30 mouse cellular contexts compared by ENCODE assay signal in genomic region chr10:89501902-89502301, GRCm38 (mm10). TPM values are rescaled to one million over a fixed set of nuclear protein-coding genes. Genes with fewer than 3 reads are reported as not detected.
DNase-seq lines count a peak whose midpoint lies in the region; ATAC-seq lines count a peak whose summit lies in the region.
"Had no signal": no experiment of that assay in that cellular context is flagged by ENCODE, and none has a peak within 500 bp of the region (broad histone marks: within the 10 kb centered on the region; RNA-seq: fewer than 3 reads in every experiment).

No protein-coding gene starts in this region.

- no peak for ATAC-seq in kidney, embryonic 16.5 days (ENCODE audit: low FRiP score, low TSS enrichment)
- no peak for ATAC-seq in monocyte, adult 5-6 weeks (replicated peaks; ENCODE audit: insufficient number of reproducible peaks, low FRiP score, low TSS enrichment, poor library complexity, severe bottlenecking)
- ATAC-seq: CD4-positive, CD25-positive, alpha-beta regulatory T cell, adult 4 months; forebrain, embryonic 14.5 days; forebrain, postnatal 0 days had no signal

- no peaks in the 10 kb centered on the region for H3K4me1 ChIP-seq in kidney, embryonic 16.5 days (ENCODE audit: insufficient read depth, low read length)
- H3K4me1 ChIP-seq: embryonic facial prominence, embryonic 12.5 days; embryonic facial prominence, embryonic 15.5 days; heart, embryonic 10.5 days; hindbrain, embryonic 15.5 days had no signal

- H3K9ac ChIP-seq in kidney, embryonic 16.5 days (replicated peaks; ENCODE audit: low read length): no peak overlapping the region
- H3K9ac ChIP-seq: embryonic facial prominence, embryonic 12.5 days; embryonic facial prominence, embryonic 15.5 days; forebrain, postnatal 0 days; heart, embryonic 13.5 days; hindbrain, embryonic 15.5 days had no signal

- H3K36me3 ChIP-seq in kidney, embryonic 16.5 days (ENCODE audit: insufficient read depth, low read length): no peaks in the 10 kb centered on the region
- H3K36me3 ChIP-seq: embryonic facial prominence, embryonic 12.5 days; embryonic facial prominence, embryonic 15.5 days; heart, embryonic 10.5 days; heart, embryonic 13.5 days; hindbrain, embryonic 15.5 days had no signal

- no peaks in the 10 kb centered on the region for H3K27me3 ChIP-seq in kidney, embryonic 16.5 days (ENCODE audit: insufficient read depth, low read length)
- H3K27me3 ChIP-seq: embryonic facial prominence, embryonic 12.5 days; embryonic facial prominence, embryonic 15.5 days; heart, embryonic 13.5 days; hindbrain, embryonic 15.5 days had no signal

- H3K4me2 ChIP-seq in kidney, embryonic 16.5 days (replicated peaks; ENCODE audit: low read depth, low read length): no peak overlapping the region
- H3K4me2 ChIP-seq: embryonic facial prominence, embryonic 12.5 days; embryonic facial prominence, embryonic 15.5 days; heart, embryonic 13.5 days; hindbrain, embryonic 15.5 days had no signal

- H3K4me3 ChIP-seq in kidney, embryonic 16.5 days (ENCODE audit: low read length): no peak overlapping the region
- H3K4me3 ChIP-seq: embryonic facial prominence, embryonic 12.5 days; embryonic facial prominence, embryonic 15.5 days; gastrocnemius, adult 2 months; heart, embryonic 10.5 days; heart, embryonic 13.5 days; hindbrain, embryonic 15.5 days had no signal

- DNase-seq in kidney, adult 11 months: peak; percentile 31
- peak; percentile 46 to 54 for DNase-seq in kidney, adult 8-10 months
- DNase-seq in kidney, postnatal 10 days: no peak
- DNase-seq in kidney, postnatal 14 days: peak; percentile 21
- DNase-seq in kidney, postnatal 25 days: peak; percentile 43 to 65
- DNase-seq: adrenal gland, adult 2 months; adrenal gland, postnatal 14 days; cerebellum, adult 11 months; cerebellum, adult 2 months; cerebellum, adult 9-11 months; cerebellum, postnatal 25 days; forebrain, postnatal 0 days; gastrocnemius, adult 2 months; gastrocnemius, postnatal 14 days; heart, adult 18-20 months; heart, postnatal 14 days; heart, postnatal 4 days had no signal

- H3K9me3 ChIP-seq in kidney, embryonic 16.5 days (ENCODE audit: low read length): no peaks in the 10 kb centered on the region
- H3K9me3 ChIP-seq: embryonic facial prominence, embryonic 12.5 days; embryonic facial prominence, embryonic 15.5 days; heart, embryonic 10.5 days; heart, embryonic 13.5 days; hindbrain, embryonic 15.5 days had no signal

- no peak overlapping the region for H3K27ac ChIP-seq in kidney, embryonic 16.5 days (ENCODE audit: low read length)
- H3K27ac ChIP-seq: embryonic facial prominence, embryonic 12.5 days; embryonic facial prominence, embryonic 15.5 days; gastrocnemius, adult 2 months; heart, embryonic 10.5 days; heart, embryonic 13.5 days; hindbrain, embryonic 15.5 days had no signal

- 53% methylated on average over 6 of the region's 6 CpGs for WGBS in kidney, embryonic 16.5 days

RNA-seq across cellular contexts. Expression of gene Nr1h4, which starts 31.5 kb away (rescaled TPM):
- 3.9 and 4.2 TPM in 2 replicates for polyA plus RNA-seq in kidney, embryonic 16.5 days (2015; fragmentation: Nextera tagmentation; extraction: Ambion mirVana)
- not detected in 3 replicates for total RNA-seq in monocyte, adult 5-6 weeks (2017)
- total RNA-seq: common myeloid progenitor, adult 5-6 weeks; forebrain, postnatal 0 days; gastrocnemius, postnatal 14 days; MEL had no signal
- polyA plus RNA-seq: CD4-positive, CD25-positive, alpha-beta regulatory T cell, adult 4 months; embryonic facial prominence, embryonic 12.5 days; embryonic facial prominence, embryonic 15.5 days; forebrain, embryonic 11.5 days; forebrain, postnatal 0 days; hindbrain, embryonic 11.5 days; hindbrain, embryonic 15.5 days had no signal

RNA-seq across cellular contexts. Expression of gene Gas2l3, which starts 58.1 kb away (rescaled TPM):
- 16.7 and 18.5 TPM in 2 replicates for polyA plus RNA-seq in kidney, embryonic 16.5 days (2015; fragmentation: Nextera tagmentation; extraction: Ambion mirVana)
- 1.3 to 6.1 TPM (median 1.7 TPM) in 3 replicates for total RNA-seq in monocyte, adult 5-6 weeks (2017)
